Mouse (Mus musculus) layer of hippocampus, adult 9-10 months (tissue): ENCODE results near the gene 5330417H12Rik.
A peak's percentile ranks its signal among the peaks of the same experiment; 100 is the strongest.

Experiments
- DNase-seq: peaks from one replicate; pipeline ENCODE4 v3.0.0; 2022; ENCODE audit warnings: low spot score

The 5330417H12Rik gene

DNA sequence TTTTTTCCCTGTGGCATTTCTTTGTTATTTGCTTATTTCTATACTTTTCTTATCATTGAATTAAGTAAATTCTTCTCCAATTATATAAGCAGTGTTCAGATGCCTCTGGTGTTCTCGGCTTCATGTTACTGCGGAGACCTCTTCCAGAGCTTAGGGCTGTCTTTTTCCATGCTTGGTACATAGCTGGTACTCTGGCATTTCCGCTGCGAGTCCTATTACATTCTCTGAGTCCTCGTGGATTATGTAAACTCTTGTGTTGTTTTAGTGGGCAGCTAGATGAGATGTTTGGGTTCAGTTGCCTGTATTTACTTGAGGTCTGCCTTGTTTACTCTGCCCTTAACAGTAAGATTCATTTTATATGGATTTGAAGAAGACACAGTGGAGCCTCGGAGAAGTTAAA, 820 bp upstream of the 5330417H12Rik start:
- DNase-seq, result no peak

DNA sequence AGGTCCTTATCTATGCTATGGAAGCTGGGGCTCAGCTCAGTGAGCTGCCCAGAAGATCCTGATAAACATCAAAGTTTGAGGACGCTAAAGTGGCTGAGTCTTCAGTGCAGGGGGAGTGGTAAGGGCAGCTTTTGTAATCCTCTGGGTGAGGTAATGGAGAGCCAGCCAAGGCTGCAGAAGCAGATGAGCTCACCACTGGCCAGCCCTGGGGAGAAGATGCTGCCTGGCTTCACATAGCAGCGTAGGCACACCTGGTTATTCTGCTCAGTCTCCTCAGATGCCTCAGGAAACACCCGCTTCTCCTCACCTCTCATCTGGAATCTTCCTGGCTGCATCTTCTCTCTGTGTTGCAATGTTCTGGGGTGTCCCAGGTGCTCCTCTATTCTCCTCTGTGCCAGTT, 529 bp downstream of the 5330417H12Rik start:
- DNase-seq, result no peak

DNA sequence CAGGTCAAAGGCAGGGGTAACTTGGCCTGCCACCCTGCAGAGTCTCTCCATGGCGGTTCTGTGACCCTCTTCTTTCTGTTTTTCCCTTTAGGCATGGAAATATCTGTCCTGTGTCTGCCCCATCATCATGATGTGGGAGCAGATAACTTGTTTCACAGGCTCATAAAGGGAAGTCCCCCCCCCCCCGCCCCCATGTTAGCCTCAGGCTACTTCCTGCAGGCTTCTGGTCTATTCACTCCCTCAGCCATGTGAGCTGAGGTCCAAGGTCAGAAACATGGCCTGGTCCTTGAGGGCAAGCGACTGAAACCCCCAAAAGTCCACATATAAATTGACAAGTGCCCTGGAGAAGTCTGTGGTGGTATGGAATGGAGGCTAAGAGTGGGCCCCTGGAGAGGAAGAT, 4.8 kb downstream of the 5330417H12Rik start:
- no peak for DNase-seq

DNA sequence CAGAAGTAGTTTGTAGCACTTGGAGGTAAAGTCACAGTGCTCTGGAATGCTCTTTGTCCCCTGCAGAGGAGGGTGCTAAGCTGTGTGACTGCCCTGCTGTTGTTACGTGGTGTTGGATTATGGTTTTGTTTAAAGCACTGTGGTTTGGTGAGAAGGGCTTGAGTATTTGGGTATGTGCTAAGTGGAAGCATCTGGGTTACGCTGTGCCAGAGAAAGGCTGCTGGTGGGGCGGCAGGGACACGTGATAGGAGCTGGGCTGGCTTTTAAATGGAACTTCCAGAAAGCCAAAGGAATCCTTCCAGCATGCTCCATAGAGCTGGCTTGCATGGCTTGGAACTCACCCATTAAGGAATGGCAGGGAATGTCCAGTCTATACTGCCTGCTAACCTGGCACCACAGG, 5.7 kb downstream of the 5330417H12Rik start:
- DNase-seq, result no peak

DNA sequence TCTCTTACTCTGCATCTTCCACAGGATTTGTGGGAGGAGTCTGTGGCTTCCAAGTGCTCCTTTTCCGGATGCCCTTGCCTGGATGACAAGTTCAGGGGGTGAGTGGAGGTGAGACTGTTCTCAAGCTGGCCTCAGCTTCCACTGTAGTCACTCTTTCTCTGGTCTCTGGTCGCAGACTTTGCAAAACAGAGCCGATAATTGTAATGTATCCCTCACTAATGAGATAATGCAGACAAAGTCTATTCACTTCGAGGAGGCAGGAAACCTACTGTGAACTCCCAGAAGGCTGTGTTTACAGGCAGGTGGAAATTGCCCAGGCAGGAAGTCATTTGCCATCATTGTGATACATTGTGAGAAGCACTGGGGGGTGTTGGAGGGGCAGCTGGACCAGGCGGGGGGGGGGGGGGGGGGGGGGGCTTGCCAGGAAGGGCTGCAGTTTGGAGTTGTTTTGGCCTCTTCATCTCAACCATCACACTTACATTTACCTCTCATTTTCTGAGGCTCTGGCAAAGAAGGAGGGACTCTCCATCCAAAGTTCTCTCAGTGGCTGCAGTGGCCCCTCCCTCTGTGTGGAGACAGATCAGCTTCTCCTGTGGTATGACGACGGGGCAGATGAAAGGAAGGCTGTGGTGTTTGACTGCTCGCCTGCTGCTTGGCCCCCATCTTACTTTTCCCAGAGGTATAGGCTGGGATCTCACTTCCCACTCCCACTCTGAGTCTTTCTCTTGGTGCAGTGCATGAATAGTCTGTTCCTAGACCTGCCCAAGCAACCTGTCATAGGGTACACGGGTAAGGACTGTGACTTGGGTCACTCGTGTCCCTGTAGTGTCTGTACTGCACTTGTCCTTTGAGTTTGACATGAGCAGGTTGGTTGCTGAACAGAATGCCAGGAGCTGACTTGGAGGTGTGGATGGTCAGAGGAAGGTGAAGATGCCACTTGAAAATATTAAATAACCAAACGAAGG, 6.7 kb downstream of the 5330417H12Rik start:
- no peak for DNase-seq

DNA sequence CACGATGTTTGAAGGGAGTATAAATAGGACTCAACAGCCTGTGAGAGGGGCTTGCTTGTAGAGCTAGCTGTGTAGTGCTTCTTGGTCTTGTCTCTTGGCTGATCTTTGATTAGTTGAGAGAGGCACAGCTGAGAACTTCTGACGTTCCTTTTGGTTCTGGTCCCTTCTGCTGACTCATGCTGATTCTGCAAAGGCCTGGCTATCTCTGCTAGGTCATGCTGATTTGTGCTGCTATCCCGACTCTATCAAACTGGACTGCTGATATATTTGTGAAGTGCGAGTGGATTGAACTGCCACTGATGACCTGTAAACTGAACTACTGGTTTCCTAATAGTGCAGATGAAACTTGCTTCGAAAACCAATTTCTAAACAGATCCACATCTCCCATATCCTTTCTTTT, 14.1 kb downstream of the 5330417H12Rik start:
- no peak for DNase-seq

DNA sequence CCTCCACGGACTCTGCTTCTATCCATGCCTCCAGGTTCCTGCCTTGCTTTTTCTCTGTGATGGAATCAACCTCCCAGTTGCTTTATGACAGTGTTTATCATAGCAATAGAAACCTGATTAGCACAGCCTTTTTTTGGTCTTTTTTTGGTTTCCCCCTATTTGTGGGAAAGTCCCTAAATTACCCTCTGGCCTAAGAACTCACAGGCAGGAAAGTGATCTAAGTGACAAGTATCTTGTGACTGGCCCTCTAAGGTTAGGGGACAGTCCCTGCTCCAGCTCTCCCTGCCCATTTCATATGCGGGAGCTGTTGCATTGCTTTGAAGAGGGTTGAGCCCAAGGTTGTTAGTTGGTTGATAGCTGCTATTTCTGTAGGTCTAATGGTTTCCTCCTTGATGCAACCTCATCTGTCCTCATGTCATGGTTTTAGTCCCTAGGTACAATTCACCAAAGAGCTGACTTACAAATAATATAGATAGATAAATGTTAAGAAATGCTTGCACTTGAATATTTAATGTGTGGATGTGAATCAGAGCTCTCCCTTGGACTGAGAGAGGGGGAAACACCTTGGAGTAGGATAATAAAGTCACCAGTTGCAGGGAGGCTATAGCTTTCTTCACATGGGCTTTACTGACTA, 15.2 kb downstream of the 5330417H12Rik start:
- DNase-seq, result no peak

DNA sequence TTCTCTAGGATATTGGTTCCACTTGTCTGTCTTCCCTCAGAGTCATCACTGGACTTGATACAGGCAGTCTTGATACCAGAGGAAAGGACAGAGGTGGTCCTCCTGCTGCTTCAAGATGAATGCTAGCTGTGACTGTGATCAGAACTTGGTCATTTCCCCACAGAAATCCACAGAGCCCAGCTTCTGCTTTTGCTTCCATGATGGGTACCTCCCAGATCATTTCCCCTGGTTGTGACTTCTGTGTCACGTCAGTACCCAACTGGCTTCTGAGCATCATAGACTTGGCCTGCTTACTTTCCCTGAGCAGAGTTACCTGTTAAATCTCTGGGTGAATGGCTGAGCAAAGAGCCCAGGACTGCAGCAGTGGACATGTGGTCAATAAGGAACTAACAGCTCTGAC, 17.2 kb downstream of the 5330417H12Rik start:
- no peak for DNase-seq

DNA sequence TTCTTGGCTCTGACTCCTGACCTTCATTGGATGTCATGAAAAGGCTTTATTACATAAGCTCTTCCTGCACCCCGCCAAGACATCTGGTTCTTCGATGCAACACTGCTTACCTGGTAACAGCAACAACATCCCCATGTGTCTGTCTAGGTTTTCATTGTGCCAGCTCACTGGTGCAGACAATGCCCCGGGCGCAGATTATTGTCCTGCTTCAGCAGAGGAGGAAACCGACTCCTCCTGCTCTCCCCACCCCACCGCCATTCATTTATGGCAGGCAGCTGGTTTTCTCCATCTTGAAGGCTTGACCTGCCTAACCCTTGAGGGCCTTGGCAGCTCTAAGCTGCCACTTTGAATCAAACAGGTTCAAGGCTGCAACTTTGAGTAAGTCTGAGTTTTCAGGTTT, 22.0 kb downstream of the 5330417H12Rik start:
- no peak for DNase-seq

DNA sequence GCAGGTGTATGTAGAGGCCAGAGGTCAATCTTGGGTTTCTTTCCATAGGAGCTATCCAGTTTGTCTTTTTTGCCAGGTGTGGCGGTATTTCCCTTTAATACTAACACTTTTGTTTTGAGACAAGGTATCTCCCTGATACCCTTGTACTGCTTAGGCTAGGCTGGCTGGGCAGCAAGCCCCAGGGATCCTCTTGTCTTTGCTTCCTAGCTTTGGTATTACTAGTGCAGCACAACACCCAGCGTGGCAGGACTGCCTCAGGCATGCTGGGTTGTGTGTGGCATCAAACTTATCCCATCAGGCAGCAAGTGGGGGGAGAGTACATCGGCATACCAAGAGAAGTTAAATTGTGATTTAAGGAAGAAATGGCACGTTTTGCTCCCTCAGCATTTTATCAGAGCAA, 22.5 kb downstream of the 5330417H12Rik start:
- DNase-seq, result no peak

DNA sequence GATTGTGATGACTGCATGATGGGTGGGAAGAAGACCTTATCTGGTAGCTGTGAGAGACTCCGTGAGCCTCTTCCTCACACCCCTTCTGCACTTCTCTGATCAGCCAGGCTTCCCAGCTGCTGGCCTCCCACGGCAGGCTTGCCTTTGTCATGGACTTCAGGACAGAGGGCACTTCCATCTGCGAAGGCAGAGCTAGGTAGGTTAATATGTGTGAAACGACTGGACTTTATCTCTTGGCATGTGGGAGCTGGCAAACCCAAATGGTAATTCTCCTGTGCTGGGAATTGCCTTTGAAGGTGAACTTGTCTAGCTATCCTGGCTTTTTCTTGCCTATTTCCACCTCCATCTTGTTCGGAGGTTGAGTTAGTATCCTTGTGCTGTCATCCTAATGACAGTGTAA, 24.3 kb downstream of the 5330417H12Rik start:
- DNase-seq, result no peak

DNA sequence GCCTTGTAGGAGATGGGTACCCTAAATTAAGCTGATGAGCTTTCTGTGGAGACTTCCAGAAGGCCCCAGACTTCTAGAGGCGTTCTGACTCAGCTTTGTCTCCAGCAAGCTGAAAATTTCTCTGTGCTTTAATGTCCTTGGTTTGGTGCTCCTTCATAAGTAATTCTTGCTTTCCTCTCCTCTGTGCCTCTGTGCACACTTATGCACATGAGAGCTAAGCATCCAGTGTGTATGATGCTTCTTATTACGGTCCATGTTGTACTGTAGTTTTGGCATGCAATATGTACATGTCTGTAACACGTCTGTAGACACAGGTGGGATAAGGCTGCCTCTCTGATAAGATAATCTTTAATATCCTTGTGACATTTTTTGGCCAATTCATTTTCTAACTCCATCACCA, 27.0 kb downstream of the 5330417H12Rik start:
- no peak for DNase-seq

DNA sequence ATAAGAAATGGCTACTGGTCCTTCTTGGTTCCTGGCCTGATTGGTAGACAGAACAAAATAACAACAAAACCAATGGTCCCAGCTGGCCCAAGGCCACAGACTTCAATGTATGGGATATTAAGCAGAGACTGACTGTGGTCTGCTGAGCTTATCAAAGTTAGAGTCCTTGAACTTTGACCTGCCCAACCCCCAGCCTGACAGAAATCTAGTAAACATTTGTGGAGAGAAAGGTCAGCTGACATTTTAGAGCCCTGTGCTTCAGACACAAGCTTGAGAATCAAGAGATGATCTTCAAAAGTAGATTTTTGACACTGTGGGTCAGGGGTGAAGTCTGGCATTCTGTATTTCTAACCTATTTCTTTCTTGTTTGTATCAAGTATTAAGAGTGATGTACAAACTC, 28.2 kb downstream of the 5330417H12Rik start:
- DNase-seq, result no peak

DNA sequence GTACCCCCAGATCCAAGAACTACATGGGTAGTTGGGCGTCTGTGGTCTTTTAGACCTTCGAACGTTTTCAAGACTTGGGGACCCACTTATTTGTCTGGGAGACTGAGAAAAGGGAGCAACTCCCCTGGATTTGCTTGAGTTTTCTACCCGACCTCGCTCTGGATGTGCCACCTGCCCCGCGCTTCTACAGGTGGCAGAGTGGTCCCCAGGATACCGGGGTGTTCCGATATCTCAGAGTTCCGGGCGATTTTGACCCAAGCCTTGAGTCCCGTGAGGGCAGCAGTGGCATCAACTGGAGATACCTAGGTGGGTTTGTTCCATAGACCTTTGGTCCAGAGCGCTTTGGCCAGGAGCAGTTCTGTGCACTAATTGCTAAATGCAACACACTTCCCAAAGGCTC, 29.5 kb downstream of the 5330417H12Rik start:
- DNase-seq, result no peak

DNA sequence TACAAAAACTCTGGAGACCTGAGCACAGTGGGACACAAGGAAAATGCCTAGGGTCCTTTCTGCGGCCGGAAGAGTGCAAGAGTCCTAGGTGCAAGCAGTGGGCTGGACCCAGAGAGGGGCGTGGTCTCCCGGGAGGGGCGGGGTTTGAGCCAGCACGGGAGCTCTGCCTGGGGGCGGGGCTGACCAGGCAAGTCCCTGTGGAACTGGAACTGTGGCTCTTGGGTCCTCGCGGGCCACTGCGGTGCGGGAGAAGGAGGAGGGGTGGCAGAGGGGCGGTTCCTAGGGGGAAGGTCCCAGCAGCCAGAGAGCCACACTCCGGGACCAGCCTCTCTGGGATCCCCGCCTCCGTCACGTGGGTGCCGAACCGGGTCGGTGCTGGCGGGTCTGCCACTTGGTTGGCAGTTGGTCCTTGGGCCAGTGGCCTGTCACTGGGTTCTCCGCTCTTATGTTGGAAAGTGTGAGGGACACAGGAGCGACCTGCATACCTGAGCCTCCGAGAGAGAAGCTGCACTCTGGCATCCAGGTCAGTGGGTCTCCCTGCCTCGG, 30.0 kb downstream of the 5330417H12Rik start, which contains the start of gene Ppfibp2:
Gene Ppfibp2, plus strand, starts transcription at position 351 of the 546 bp plus-strand sequence.
- peak; percentile 74 for DNase-seq

DNA sequence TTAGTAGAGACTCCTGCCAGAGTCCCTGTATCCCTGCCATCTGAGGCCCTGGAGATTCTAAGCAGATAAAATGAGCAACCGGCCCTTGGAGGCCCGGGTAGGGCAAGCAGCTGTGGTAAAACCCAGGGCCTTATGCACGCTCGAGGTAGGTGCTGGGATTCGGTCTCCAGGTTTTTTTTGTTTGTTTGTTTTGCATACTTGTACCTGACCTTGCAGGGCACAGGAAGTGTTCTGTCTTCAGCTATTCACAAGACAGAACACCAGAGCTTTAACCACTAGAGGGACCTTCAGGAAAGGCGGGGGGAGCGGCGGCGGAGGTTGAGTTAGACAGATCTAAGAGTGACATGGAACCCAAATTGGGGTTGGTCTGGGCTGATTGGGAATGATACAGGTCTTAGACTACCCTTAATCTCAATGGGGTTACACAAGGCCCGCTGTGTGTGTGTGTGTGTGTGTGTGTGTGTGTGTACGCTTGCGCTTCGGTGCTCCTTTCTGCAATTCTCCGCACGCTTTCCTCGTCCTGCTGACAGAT, 30.6 kb downstream of the 5330417H12Rik start:
- DNase-seq, result no peak

DNA sequence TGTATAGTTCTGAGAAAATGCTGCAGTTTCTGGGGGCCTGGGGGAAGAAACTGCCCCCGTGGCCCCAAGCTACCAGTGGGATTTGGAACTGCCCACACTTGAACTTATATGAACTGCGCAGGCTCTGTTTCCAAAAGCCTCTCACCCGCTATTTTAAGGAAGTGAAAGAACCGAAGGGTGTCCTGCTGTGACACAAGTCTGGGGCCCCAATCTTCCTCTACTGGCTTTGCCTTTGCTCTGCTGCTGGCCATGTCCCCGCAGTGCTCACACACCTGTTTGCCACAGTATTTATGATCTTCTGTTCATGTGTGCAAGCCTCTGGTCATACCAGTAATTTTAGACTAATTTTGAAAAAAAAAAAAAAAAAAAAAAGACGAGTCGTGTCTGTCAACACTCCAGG, 31.1 kb downstream of the 5330417H12Rik start:
- no peak for DNase-seq

DNA sequence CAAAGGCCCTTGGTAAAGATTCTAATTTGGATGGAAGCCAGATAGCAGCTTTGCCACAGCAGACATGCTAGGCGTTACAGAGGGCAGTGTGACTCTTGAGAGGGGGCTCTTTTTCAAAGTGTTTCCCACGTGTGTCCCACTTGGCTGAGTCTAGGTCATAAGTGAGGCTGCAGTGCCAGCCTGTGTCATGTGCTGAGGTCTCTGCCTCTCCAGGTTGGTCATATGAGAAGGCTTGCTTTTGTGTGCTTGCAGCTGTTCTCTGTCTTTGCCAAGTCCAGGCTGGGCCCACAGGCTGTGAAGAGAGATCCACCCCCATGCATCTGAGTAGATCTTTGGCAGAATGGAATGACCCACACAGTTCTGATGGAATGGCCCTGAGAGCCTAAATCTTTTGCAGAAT, 32.3 kb downstream of the 5330417H12Rik start:
- DNase-seq, result no peak

DNA sequence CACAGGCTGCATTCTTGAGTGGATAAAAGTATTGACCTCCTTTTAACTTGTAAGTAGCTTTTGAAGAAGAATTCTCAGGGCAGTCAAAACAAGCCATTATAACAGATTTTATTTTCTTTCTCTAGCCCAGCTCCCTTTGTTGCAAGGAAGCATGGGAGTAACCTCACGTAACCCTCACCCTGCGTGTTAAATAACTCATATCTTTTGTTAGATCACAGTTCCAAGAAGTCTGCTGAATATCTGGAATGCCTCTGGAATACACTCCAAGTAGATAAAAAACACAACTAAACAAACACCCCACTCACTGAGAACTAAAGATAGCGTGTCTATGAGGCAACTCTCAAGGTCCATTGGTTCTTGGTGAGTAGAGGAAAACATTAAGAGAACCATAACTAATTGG, 50.7 kb downstream of the 5330417H12Rik start:
- no peak for DNase-seq
